Mouse (Mus musculus): ENCODE measurements around the gene Kcnk2. TPM values are rescaled to one million over a fixed set of nuclear protein-coding genes. Genes with fewer than 3 reads are reported as not detected.

Gene Kcnk2
- polyA plus RNA-seq, 1 experiment from 2014 or later: 11.4 TPM

- WGBS: 86% methylated on average over 9 of the region's 9 CpGs
- peaks cover 6% of the 10 kb centered on the region; the same call in 1 of the 2 replicates for H3K36me3 ChIP-seq
- no peak overlapping the region for H3K4me2 ChIP-seq (replicated peaks)
- ATAC-seq (ENCODE audit: low FRiP score): no peak
- H3K27me3 ChIP-seq: no peaks in the 10 kb centered on the region
- no peak overlapping the region for H3K4me3 ChIP-seq
- H3K4me1 ChIP-seq: peaks cover 9% of the 10 kb centered on the region
- H3K27ac ChIP-seq: no peak overlapping the region
- no peaks in the 10 kb centered on the region; the same call in 1 of the 2 replicates for H3K9me3 ChIP-seq (replicated peaks)
- H3K9ac ChIP-seq: no peak overlapping the region
Measured at GRCm38 (mm10) chr1:189208605-189209004, 193.5 kb downstream of the Kcnk2 start.

- H3K36me3 ChIP-seq: no peaks in the 10 kb centered on the region
- H3K4me3 ChIP-seq: no peak overlapping the region
- no peaks in the 10 kb centered on the region for H3K27me3 ChIP-seq
- no peaks in the 10 kb centered on the region for H3K4me1 ChIP-seq
- WGBS: 61% methylated on average over 4 of the region's 4 CpGs
- H3K27ac ChIP-seq: no peak overlapping the region
- ATAC-seq (ENCODE audit: low FRiP score): peak; percentile 48; the same call in 1 of the 2 replicates
- H3K9ac ChIP-seq: no peak overlapping the region
- no peaks in the 10 kb centered on the region for H3K9me3 ChIP-seq (replicated peaks)
- H3K4me2 ChIP-seq (replicated peaks): no peak overlapping the region
Measured at GRCm38 (mm10) chr1:189195758-189196157, 206.3 kb downstream of the Kcnk2 start.

GRCm38 (mm10) chr1:189187737-189188390, 214.2 kb downstream of the Kcnk2 start:
- Histone ChIP-seq H3K4me1 (peaks cover 9% of the 10 kb centered on the region), H3K27me3 (no peaks in the 10 kb centered on the region), H3K4me3 (no peak overlapping the region), H3K4me2 (replicated peaks) (no peak overlapping the region), H3K27ac (peak overlapping the region; percentile 73), H3K36me3 (no peaks in the 10 kb centered on the region), H3K9ac (no peak overlapping the region), H3K9me3 (replicated peaks) (no peaks in the 10 kb centered on the region)
- WGBS: 27% methylated on average over 12 of the region's 12 CpGs
- peak; percentile 90 for ATAC-seq (ENCODE audit: low FRiP score)

- Histone ChIP-seq H3K4me2 (replicated peaks) (no peak overlapping the region), H3K4me3 (no peak overlapping the region), H3K27me3 (no peaks in the 10 kb centered on the region), H3K9me3 (replicated peaks) (no peaks in the 10 kb centered on the region), H3K4me1 (peaks cover 9% of the 10 kb centered on the region), H3K9ac (no peak overlapping the region), H3K27ac (no peak overlapping the region), H3K36me3 (no peaks in the 10 kb centered on the region)
- no peak for ATAC-seq (ENCODE audit: low FRiP score)
- WGBS: 38% methylated on average over 7 of the region's 7 CpGs
Measured at GRCm38 (mm10) chr1:189185206-189185750, 216.8 kb downstream of the Kcnk2 start.

GRCm38 (mm10) chr1:189177746-189178145, 224.3 kb downstream of the Kcnk2 start:
- Histone ChIP-seq H3K9me3 (replicated peaks) (no peaks in the 10 kb centered on the region), H3K27ac (no peak overlapping the region), H3K4me2 (replicated peaks) (no peak overlapping the region), H3K9ac (no peak overlapping the region), H3K27me3 (no peaks in the 10 kb centered on the region), H3K4me3 (no peak overlapping the region), H3K4me1 (0 out of 2 replicates have a peak, but pooled peaks cover 3% of the 10 kb centered on the region), H3K36me3 (no peaks in the 10 kb centered on the region)
- ATAC-seq (ENCODE audit: low FRiP score): no peak
- 90% methylated on average over 1 of the region's 1 CpGs for WGBS

GRCm38 (mm10) chr1:189173479-189173878, 228.6 kb downstream of the Kcnk2 start:
- no peaks in the 10 kb centered on the region for H3K36me3 ChIP-seq
- 79% methylated on average over 8 of the region's 8 CpGs for WGBS
- no peaks in the 10 kb centered on the region for H3K27me3 ChIP-seq
- no peak for ATAC-seq (ENCODE audit: low FRiP score)
- no peak overlapping the region for H3K9ac ChIP-seq
- 0 out of 2 replicates have a peak, but pooled peaks cover 3% of the 10 kb centered on the region for H3K4me1 ChIP-seq
- H3K4me2 ChIP-seq (replicated peaks): no peak overlapping the region
- no peaks in the 10 kb centered on the region for H3K9me3 ChIP-seq (replicated peaks)
- no peak overlapping the region for H3K27ac ChIP-seq
- no peak overlapping the region for H3K4me3 ChIP-seq

GRCm38 (mm10) chr1:189171138-189171537, 230.9 kb downstream of the Kcnk2 start:
- Histone ChIP-seq H3K4me1 (0 out of 2 replicates have a peak, but pooled peaks cover 3% of the 10 kb centered on the region), H3K27me3 (no peaks in the 10 kb centered on the region), H3K9me3 (replicated peaks) (no peaks in the 10 kb centered on the region), H3K4me2 (replicated peaks) (no peak overlapping the region), H3K4me3 (no peak overlapping the region), H3K27ac (no peak overlapping the region), H3K36me3 (no peaks in the 10 kb centered on the region), H3K9ac (no peak overlapping the region)
- ATAC-seq (ENCODE audit: low FRiP score): no peak
- WGBS: 74% methylated on average over 4 of the region's 4 CpGs

GRCm38 (mm10) chr1:189165756-189166155, 236.3 kb downstream of the Kcnk2 start:
- no peak for ATAC-seq (ENCODE audit: low FRiP score)
- Histone ChIP-seq H3K27me3 (no peaks in the 10 kb centered on the region), H3K9me3 (replicated peaks) (no peaks in the 10 kb centered on the region), H3K4me3 (no peak overlapping the region), H3K36me3 (no peaks in the 10 kb centered on the region), H3K4me1 (no peaks in the 10 kb centered on the region), H3K9ac (no peak overlapping the region), H3K4me2 (replicated peaks) (no peak overlapping the region), H3K27ac (no peak overlapping the region)
- WGBS: 78% methylated on average over 6 of the region's 6 CpGs

- no peak for ATAC-seq (ENCODE audit: low FRiP score)
- H3K27ac ChIP-seq: no peak overlapping the region
- H3K9ac ChIP-seq: no peak overlapping the region
- WGBS: 72% methylated on average over 6 of the region's 6 CpGs
- H3K9me3 ChIP-seq (replicated peaks): no peaks in the 10 kb centered on the region
- H3K4me1 ChIP-seq: no peaks in the 10 kb centered on the region
- H3K4me3 ChIP-seq: no peak overlapping the region
- no peak overlapping the region for H3K4me2 ChIP-seq (replicated peaks)
- H3K36me3 ChIP-seq: no peaks in the 10 kb centered on the region
- no peaks in the 10 kb centered on the region for H3K27me3 ChIP-seq
Measured at GRCm38 (mm10) chr1:189165141-189165540, 236.9 kb downstream of the Kcnk2 start.

GRCm38 (mm10) chr1:189164721-189165120, 237.4 kb downstream of the Kcnk2 start:
- Histone ChIP-seq H3K27ac (no peak overlapping the region), H3K4me2 (replicated peaks) (no peak overlapping the region), H3K4me1 (no peaks in the 10 kb centered on the region), H3K9ac (no peak overlapping the region), H3K4me3 (no peak overlapping the region), H3K27me3 (no peaks in the 10 kb centered on the region), H3K36me3 (no peaks in the 10 kb centered on the region), H3K9me3 (replicated peaks) (no peaks in the 10 kb centered on the region)
- 88% methylated on average over 4 of the region's 4 CpGs for WGBS
- no peak for ATAC-seq (ENCODE audit: low FRiP score)

GRCm38 (mm10) chr1:189164241-189164640, 237.8 kb downstream of the Kcnk2 start:
- no peak overlapping the region for H3K4me2 ChIP-seq (replicated peaks)
- H3K27ac ChIP-seq: no peak overlapping the region
- no peaks in the 10 kb centered on the region for H3K27me3 ChIP-seq
- WGBS: 100% methylated on average over 2 of the region's 2 CpGs
- H3K36me3 ChIP-seq: no peaks in the 10 kb centered on the region
- no peak for ATAC-seq (ENCODE audit: low FRiP score)
- H3K4me3 ChIP-seq: no peak overlapping the region
- H3K9ac ChIP-seq: no peak overlapping the region
- H3K9me3 ChIP-seq (replicated peaks): no peaks in the 10 kb centered on the region
- H3K4me1 ChIP-seq: no peaks in the 10 kb centered on the region

Measured in hindbrain, embryonic 12.5 days (tissue).